Mouse (Mus musculus): ENCODE measurements around the gene Abcc4. TPM values are rescaled to one million over a fixed set of nuclear protein-coding genes. Genes with fewer than 3 reads are reported as not detected.

Abcc4 gene
- total and polyA plus RNA-seq, 2 experiments from 2014 or later: 2.3 to 4.8 TPM

GRCm38 (mm10) chr14:118741780-118742179 lies 35.8 kb upstream of the Abcc4 start:
- peaks cover 6% of the 10 kb centered on the region; the same call in 1 of the 2 replicates for H3K9me3 ChIP-seq (ENCODE audit: low read length)
- ATAC-seq (no peak), DNase-seq (ENCODE audit: low spot score) (no peak)
- H3K4me2 ChIP-seq (ENCODE audit: low read depth, low read length): no peak overlapping the region
- no peak overlapping the region for H3K9ac ChIP-seq (replicated peaks; ENCODE audit: low read length)
- no peaks in the 10 kb centered on the region for H3K4me1 ChIP-seq (ENCODE audit: insufficient read depth, low read length)
- no peaks in the 10 kb centered on the region for H3K27me3 ChIP-seq (ENCODE audit: insufficient read depth, low read length)
- H3K27ac ChIP-seq: no peak overlapping the region
- H3K36me3 ChIP-seq (ENCODE audit: insufficient read depth, low read length): no peaks in the 10 kb centered on the region
- no peak for TF ChIP-seq CTCF (IDR thresholded peaks at IDR 0.05; ENCODE audit: low read depth)
- no peak overlapping the region for H3K4me3 ChIP-seq (ENCODE audit: low read length)

DNA sequence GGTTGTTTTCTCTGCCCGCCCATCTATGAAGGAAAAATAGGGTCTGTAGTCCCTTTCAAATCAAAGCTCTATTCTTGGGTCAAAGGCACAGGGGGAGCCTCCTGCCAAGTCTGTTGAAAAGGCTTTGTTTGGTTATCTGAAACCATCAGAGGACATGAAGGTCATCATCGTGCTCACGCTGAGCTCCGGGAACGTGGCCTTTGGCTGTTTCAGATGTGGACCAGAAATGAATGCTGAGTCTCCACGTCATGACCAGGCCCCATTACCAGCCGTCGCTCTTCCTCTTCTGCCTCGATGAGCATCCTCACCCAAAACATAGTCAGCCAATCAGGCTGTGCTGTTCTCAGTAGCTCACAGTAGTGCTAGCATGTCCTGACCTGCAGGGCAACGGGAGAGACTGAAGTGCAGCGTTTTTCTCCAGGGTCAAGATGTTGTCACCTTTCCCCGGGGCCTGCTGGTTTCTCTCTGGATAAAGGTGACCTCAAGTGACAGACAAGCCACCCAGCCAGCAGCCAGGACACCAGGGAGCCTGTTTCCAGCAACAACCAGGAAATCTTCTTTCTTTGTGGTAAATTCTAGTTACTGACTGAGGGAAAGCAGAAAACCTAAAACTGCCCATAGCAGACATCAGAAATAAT lies 31.4 kb upstream of the Abcc4 start:
- no peak for ATAC-seq
- Histone ChIP-seq H3K4me2 (ENCODE audit: low read depth, low read length) (no peak overlapping the region), H3K27ac (no peak overlapping the region), H3K4me3 (ENCODE audit: low read length) (no peak overlapping the region), H3K9ac (replicated peaks; ENCODE audit: low read length) (no peak overlapping the region), H3K36me3 (ENCODE audit: insufficient read depth, low read length) (no peaks in the 10 kb centered on the region), H3K4me1 (ENCODE audit: insufficient read depth, low read length) (no peaks in the 10 kb centered on the region), H3K9me3 (ENCODE audit: low read length) (peaks cover 6% of the 10 kb centered on the region; the same call in 1 of the 2 replicates), H3K27me3 (ENCODE audit: insufficient read depth, low read length) (no peaks in the 10 kb centered on the region)
- 14% methylated on average over 12 of the region's 12 CpGs for WGBS
- no peak for DNase-seq (ENCODE audit: low spot score)
- no peak for TF ChIP-seq CTCF (IDR thresholded peaks at IDR 0.05; ENCODE audit: low read depth)

DNA sequence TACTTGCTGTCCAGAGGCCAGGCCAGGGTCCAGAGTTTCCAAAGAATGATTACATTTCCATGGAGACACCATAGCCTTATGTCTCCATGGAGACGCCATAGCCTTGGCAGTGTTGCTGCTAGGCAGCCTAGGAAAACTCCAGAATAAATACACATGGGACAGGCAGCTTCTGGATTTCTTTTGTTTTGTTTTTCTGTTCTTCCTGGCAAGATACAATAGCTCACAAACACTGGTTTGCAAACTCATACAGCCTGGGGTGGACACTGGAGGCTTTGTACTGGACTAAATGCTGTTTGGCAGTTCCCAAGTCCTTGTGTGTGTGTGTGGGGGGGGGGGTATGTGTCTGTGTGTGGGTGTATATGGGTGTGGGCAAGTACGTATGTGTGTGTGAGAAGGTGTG lies 29.1 kb upstream of the Abcc4 start:
- WGBS: 9% methylated on average over 2 of the region's 2 CpGs
- H3K27me3 ChIP-seq (ENCODE audit: insufficient read depth, low read length): no peaks in the 10 kb centered on the region
- no peak overlapping the region for H3K9ac ChIP-seq (replicated peaks; ENCODE audit: low read length)
- no peak overlapping the region for H3K4me2 ChIP-seq (ENCODE audit: low read depth, low read length)
- no peaks in the 10 kb centered on the region for H3K36me3 ChIP-seq (ENCODE audit: insufficient read depth, low read length)
- no peaks in the 10 kb centered on the region for H3K4me1 ChIP-seq (ENCODE audit: insufficient read depth, low read length)
- H3K27ac ChIP-seq: peak overlapping the region; percentile 13; the same call in 1 of the 2 replicates
- peaks cover 4% of the 10 kb centered on the region; the same call in 1 of the 2 replicates for H3K9me3 ChIP-seq (ENCODE audit: low read length)
- ATAC-seq (peak; percentile 96), DNase-seq (ENCODE audit: low spot score) (peak; percentile 84)
- no peak for TF ChIP-seq CTCF (IDR thresholded peaks at IDR 0.05; ENCODE audit: low read depth)
- H3K4me3 ChIP-seq (ENCODE audit: low read length): no peak overlapping the region

DNA sequence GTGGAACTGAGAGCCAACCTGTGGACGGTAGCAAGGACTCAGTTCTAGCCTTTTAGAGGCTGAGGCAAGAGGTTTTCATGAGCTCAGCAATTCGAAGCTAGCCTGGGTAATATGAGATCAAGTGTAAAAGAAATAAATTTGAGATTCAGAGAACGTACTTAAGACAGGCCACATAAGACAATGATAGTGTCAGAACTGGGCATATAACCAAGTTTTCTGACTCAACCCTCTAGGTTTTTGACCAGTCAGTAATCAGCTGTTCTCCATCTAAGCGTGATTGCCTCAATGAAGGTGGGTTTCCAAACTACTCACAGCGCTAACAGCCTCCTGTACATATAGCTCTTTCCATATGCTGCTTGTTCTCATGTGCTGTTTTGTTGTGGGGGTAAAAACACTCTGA lies 27.1 kb upstream of the Abcc4 start:
- no peak overlapping the region for H3K4me2 ChIP-seq (ENCODE audit: low read depth, low read length)
- no peak for TF ChIP-seq CTCF (IDR thresholded peaks at IDR 0.05; ENCODE audit: low read depth)
- no peaks in the 10 kb centered on the region for H3K36me3 ChIP-seq (ENCODE audit: insufficient read depth, low read length)
- no peaks in the 10 kb centered on the region for H3K27me3 ChIP-seq (ENCODE audit: insufficient read depth, low read length)
- H3K4me3 ChIP-seq (ENCODE audit: low read length): no peak overlapping the region
- no peak overlapping the region for H3K9ac ChIP-seq (replicated peaks; ENCODE audit: low read length)
- no peaks in the 10 kb centered on the region for H3K9me3 ChIP-seq (ENCODE audit: low read length)
- H3K27ac ChIP-seq: no peak overlapping the region
- 84% methylated on average over 5 of the region's 5 CpGs for WGBS
- ATAC-seq: no peak
- H3K4me1 ChIP-seq (ENCODE audit: insufficient read depth, low read length): no peaks in the 10 kb centered on the region
- DNase-seq (ENCODE audit: low spot score): no peak

DNA sequence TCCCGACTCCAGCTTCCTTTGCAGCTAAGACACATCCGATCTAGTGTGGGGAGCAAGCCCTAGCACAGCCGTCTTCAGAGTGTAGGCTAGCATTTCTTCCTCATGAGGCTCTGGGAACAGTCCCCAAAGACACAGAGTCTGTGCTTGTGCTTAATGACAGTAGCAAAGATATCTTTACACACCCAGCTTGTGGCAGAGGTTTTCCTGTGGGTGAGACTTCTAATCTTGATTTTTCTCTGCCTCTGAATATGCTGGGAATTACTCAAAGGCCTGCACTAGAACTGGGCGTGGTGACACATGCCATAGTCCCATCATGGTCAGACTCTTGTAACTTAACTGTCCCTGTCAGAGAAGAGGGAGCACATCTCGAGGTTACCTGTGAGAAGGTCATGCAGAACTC lies 24.6 kb upstream of the Abcc4 start:
- H3K4me3 ChIP-seq (ENCODE audit: low read length): no peak overlapping the region
- 89% methylated on average over 5 of the region's 5 CpGs for WGBS
- no peak overlapping the region for H3K27ac ChIP-seq
- DNase-seq (ENCODE audit: low spot score) (no peak), ATAC-seq (no peak)
- no peak overlapping the region for H3K9ac ChIP-seq (replicated peaks; ENCODE audit: low read length)
- no peak for TF ChIP-seq CTCF (IDR thresholded peaks at IDR 0.05; ENCODE audit: low read depth)
- H3K4me1 ChIP-seq (ENCODE audit: insufficient read depth, low read length): no peaks in the 10 kb centered on the region
- no peaks in the 10 kb centered on the region for H3K36me3 ChIP-seq (ENCODE audit: insufficient read depth, low read length)
- H3K4me2 ChIP-seq (ENCODE audit: low read depth, low read length): no peak overlapping the region
- H3K27me3 ChIP-seq (ENCODE audit: insufficient read depth, low read length): no peaks in the 10 kb centered on the region
- H3K9me3 ChIP-seq (ENCODE audit: low read length): no peaks in the 10 kb centered on the region

DNA sequence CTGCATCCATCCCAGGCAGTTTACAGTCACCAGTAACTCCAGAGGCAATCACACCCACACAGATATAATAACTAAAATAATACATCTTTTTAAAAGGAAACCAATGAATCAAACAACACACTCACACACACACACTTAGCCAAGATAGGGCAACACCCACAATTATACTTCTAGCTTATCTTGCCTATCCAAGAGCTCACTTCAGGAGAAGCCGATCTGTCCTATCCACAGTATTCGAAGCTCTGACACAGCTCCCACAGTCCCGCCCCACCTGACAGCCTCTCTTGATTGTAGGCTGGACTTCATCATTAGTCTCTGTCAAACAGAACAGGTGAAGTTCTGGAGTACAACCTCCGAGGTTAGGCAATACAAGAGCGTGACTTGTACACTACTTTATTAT lies 19.4 kb upstream of the Abcc4 start:
- H3K27ac ChIP-seq: no peak overlapping the region
- DNase-seq (ENCODE audit: low spot score): no peak
- H3K4me3 ChIP-seq (ENCODE audit: low read length): no peak overlapping the region
- H3K27me3 ChIP-seq (ENCODE audit: insufficient read depth, low read length): no peaks in the 10 kb centered on the region
- no peak for TF ChIP-seq CTCF (IDR thresholded peaks at IDR 0.05; ENCODE audit: low read depth)
- no peaks in the 10 kb centered on the region for H3K36me3 ChIP-seq (ENCODE audit: insufficient read depth, low read length)
- H3K4me1 ChIP-seq (ENCODE audit: insufficient read depth, low read length): no peaks in the 10 kb centered on the region
- WGBS: 86% methylated on average over 5 of the region's 5 CpGs
- no peak for ATAC-seq
- no peaks in the 10 kb centered on the region for H3K9me3 ChIP-seq (ENCODE audit: low read length)
- H3K4me2 ChIP-seq (ENCODE audit: low read depth, low read length): no peak overlapping the region
- no peak overlapping the region for H3K9ac ChIP-seq (replicated peaks; ENCODE audit: low read length)

DNA sequence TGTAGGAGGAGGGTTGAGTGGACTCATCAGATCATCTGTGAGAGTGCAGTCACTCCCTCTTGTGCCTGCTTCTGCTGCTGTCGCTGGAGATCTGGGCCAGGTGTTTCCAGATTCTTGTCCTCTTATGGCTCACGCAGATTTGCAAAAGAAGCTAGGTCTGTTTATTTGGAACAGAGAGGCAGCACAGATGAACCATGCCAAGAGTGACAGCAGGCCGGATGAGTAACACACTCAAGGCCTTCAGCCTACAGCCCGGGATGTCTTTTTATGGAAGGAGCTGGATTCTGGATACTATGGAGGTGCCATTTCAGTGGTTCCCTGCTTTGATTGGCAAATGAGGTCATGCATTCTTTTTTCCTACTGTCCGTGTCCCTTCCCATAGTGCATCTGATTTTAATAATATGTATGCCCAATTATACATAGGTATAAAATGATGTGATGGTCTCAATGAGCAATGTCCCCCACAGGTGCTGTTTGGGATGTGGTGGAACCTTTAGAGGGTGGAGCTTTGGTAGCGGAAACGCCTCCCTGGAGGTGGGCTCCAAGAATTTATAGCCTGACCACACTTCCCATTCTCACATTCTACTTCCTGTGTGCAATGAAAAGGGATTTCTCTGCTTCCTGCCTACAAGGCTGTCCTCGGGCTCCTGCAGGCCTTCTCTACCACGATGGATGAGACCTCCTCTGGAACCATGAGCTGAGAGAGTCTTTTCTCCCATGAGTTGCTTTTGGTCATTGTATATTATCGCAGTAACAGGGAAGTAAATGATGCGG lies 18.1 kb upstream of the Abcc4 start:
- Histone ChIP-seq H3K4me1 (ENCODE audit: insufficient read depth, low read length) (no peaks in the 10 kb centered on the region), H3K9me3 (ENCODE audit: low read length) (no peaks in the 10 kb centered on the region), H3K4me3 (ENCODE audit: low read length) (no peak overlapping the region), H3K36me3 (ENCODE audit: insufficient read depth, low read length) (no peaks in the 10 kb centered on the region), H3K27ac (no peak overlapping the region), H3K27me3 (ENCODE audit: insufficient read depth, low read length) (no peaks in the 10 kb centered on the region), H3K9ac (replicated peaks; ENCODE audit: low read length) (no peak overlapping the region), H3K4me2 (ENCODE audit: low read depth, low read length) (no peak overlapping the region)
- DNase-seq (ENCODE audit: low spot score) (no peak), ATAC-seq (no peak)
- 91% methylated on average over 11 of the region's 11 CpGs for WGBS
- no peak for TF ChIP-seq CTCF (IDR thresholded peaks at IDR 0.05; ENCODE audit: low read depth)
